Mouse (Mus musculus) limb, embryonic 11.5 days (tissue): ENCODE results near the gene 2510002D24Rik. TPM values are rescaled to one million over a fixed set of nuclear protein-coding genes. Genes with fewer than 3 reads are reported as not detected.
A peak's percentile ranks its signal among the peaks of the same experiment; 100 is the strongest.

Source experiments
- ATAC-seq: fragments of 200-750 bp; cut with Nextera tagmentation; 2 replicates; pipeline ENCODE4 v1.8.0; 2017; ENCODE audit warnings: low read depth; ENCODE audit not compliant: insufficient number of reproducible peaks, low FRiP score, low TSS enrichment
- DNase-seq: peaks from one replicate; pipeline ENCODE4 v3.0.0-alpha.2; 2015; ENCODE audit warnings: low spot score
- H3K27ac ChIP-seq: fragments of 300-500 bp; sonication (generic); replicated peaks from 2 replicates; pipeline ENCODE4 v1.5.1; 2014; ENCODE audit warnings: low read depth, mild to moderate bottlenecking, low read length
- H3K27me3 ChIP-seq: fragments of 300-500 bp; sonication (generic); 2 replicates; pipeline ENCODE4 v1.6.1; 2014; ENCODE audit warnings: mild to moderate bottlenecking, low read length, mixed read lengths; ENCODE audit not compliant: control insufficient read depth, insufficient read depth
- H3K36me3 ChIP-seq: fragments of 300-500 bp; sonication (generic); 2 replicates; pipeline ENCODE4 v1.6.1; 2014; ENCODE audit warnings: mild to moderate bottlenecking, low read length, moderate library complexity, mixed read lengths; ENCODE audit not compliant: control insufficient read depth, insufficient read depth
- H3K4me1 ChIP-seq: fragments of 300-500 bp; sonication (generic); 2 replicates; pipeline ENCODE4 v1.6.1; 2014; ENCODE audit warnings: low read length, mixed read lengths; ENCODE audit not compliant: control insufficient read depth, insufficient read depth
- H3K4me2 ChIP-seq: fragments of 300-500 bp; sonication (generic); 2 replicates; pipeline ENCODE4 v1.6.1; 2014; ENCODE audit warnings: low read depth, mild to moderate bottlenecking, moderate library complexity; ENCODE audit not compliant: severe bottlenecking
- H3K4me3 ChIP-seq: fragments of 300-500 bp; sonication (generic); 2 replicates; pipeline ENCODE4 v1.5.1; 2014; ENCODE audit warnings: low read depth, low read length
- H3K9ac ChIP-seq: fragments of 300-500 bp; sonication (generic); 2 replicates; pipeline ENCODE4 v1.6.1; 2014; ENCODE audit warnings: mild to moderate bottlenecking, low read length
- H3K9me3 ChIP-seq: fragments of 300-500 bp; sonication (generic); 2 replicates; pipeline ENCODE4 v1.6.1; 2016; ENCODE audit warnings: low read length; ENCODE audit not compliant: control insufficient read depth
- WGBS: fragments of 180-500 bp; shearing (Covaris S2); extraction: QIAGEN DNeasy Blood & Tissue Kit; methylation state at CpG from one replicate; pipeline ENCODE4 v1.1.7; 2014; 5-methylcytosine and 5-hydroxymethylcytosine counted together
- polyA plus RNA-seq: library from polyadenylated mRNA; unstranded; fragments of >200 nt; fragmentation: Nextera tagmentation; extraction: Ambion mirVana; gene quantifications from 2 replicates; pipeline ENCODE4 v1.2.1, GENCODE M21; 2014

2510002D24Rik gene
- polyA plus RNA-seq, 1 experiment from 2014 or later, result 31.4 TPM

DNA sequence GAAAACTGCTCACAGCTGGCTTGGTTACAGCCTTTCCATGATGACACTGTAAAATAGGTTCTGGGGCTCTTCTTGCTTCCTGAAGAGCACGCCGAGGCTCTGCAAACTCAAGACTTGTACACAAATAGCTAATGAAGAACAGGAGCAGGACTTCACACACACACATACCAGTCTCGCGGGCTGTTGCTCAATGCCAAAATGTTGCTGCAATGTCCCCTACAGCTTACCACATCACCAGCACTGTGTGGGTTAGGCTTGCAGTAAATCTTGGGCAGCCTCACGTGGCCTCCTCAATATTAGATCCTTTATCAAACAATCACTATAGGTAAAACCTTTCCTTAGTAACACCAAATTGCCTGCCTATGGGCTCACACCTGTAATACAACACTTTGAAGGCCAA is 27.4 kb upstream of the 2510002D24Rik start:
- WGBS, result 89% methylated on average over 5 of the region's 5 CpGs
- ATAC-seq, result no peak
- Histone ChIP-seq H3K9me3 (no peaks in the 10 kb centered on the region), H3K27ac (no peak overlapping the region), H3K27me3 (no peaks in the 10 kb centered on the region), H3K9ac (no peak overlapping the region), H3K4me1 (peaks cover 4% of the 10 kb centered on the region; the same call in 1 of the 2 replicates), H3K4me3 (no peak overlapping the region), H3K4me2 (no peak overlapping the region), H3K36me3 (peaks cover 15% of the 10 kb centered on the region; the same call in 1 of the 2 replicates)
- DNase-seq, result no peak

DNA sequence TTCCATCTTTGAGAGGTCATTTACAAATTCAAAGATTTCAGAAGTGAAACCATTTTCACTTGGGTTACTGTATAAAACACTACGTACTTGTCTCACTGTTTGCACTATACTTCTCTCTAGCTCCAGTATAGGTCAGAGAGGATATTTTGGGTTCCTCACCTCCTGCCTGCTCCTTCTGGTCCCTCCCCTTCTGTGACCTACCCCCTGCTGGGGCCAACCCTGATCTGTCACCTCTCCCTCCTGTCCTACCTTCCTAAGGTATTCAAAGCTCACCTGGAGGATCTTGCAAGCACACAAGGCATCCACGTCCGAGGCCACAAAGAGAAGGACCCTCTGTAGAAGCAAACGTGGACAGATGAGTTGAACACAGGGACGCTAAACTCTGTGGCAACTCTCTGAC is 25.3 kb upstream of the 2510002D24Rik start:
- peak overlapping the region; percentile 79 for H3K4me2 ChIP-seq
- DNase-seq (no peak), ATAC-seq (peak; percentile 33)
- H3K4me1 ChIP-seq, result peaks cover 4% of the 10 kb centered on the region; the same call in 1 of the 2 replicates
- no peak overlapping the region for H3K27ac ChIP-seq
- H3K9me3 ChIP-seq, result no peaks in the 10 kb centered on the region
- H3K27me3 ChIP-seq, result no peaks in the 10 kb centered on the region
- peaks cover 12% of the 10 kb centered on the region; the same call in 1 of the 2 replicates for H3K36me3 ChIP-seq
- peak overlapping the region; percentile 73 for H3K9ac ChIP-seq
- H3K4me3 ChIP-seq, result peak overlapping the region; percentile 72
- 7% methylated on average over 5 of the region's 5 CpGs for WGBS

DNA sequence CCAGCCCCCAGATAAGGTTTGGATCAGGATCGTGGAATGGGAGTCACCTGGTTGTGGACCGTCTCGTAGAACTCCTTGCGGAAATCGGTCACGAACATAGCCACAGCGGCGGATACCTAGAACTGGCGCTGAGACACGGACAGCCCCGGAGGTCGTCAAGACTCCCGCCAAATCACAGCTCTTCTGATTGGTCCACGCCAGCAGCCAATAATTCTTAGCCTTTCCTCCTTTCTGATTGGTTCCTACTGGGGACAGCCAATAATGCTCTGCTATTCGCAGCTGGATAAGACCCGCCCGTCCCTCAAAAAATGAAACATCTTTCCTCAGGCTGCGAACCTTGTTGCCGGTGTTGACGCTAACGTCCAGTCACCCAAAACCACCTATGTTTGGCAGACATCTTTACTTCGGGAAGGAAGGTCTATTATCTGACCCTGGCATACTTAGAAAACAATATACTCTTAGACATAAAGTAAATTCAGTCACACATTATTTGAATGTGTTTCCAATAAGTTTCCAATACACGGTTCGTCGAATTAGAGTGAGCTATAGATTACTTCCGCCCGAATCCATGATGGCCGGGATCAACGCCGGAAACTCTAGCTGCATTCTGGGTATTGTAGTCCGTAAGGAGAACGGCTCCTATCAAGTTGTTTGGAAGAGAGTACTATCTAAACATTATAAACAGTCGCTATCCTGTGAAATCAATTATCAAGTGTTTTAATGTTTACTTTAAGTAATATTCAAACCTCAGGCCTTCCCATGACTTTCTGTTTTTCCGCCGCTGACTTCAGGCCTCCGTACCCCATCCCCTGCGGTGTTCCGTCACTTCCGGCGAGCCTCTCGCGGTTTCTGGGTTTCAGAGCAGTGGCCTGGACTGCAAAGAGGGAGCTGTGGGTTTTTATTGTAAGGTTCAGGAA is 24.7 kb upstream of the 2510002D24Rik start, which contains the start of the genes Ufd1 and Cdc45:
Gene Ufd1, plus strand, starts transcription at position 312 of the 917 bp plus-strand sequence.
Gene Cdc45, minus strand, starts transcription at position 520 of the 917 bp plus-strand sequence.
- Histone ChIP-seq H3K36me3 (peaks cover 12% of the 10 kb centered on the region; the same call in 1 of the 2 replicates), H3K4me2 (peak within 1 kb of the TSS; percentile 79), H3K27me3 (no peaks in the 10 kb centered on the region), H3K4me3 (peak within 1 kb of the TSS; percentile 72), H3K27ac (no peak within 1 kb of the TSS; the same call in 1 of the 2 replicates), H3K9ac (peak within 1 kb of the TSS; percentile 77), H3K9me3 (no peaks in the 10 kb centered on the region), H3K4me1 (peaks cover 4% of the 10 kb centered on the region; the same call in 1 of the 2 replicates)
- ATAC-seq, result peak; percentile 96
- peak; percentile 92 for DNase-seq
- under 1% methylated on average over 42 of the region's 42 CpGs for WGBS

DNA sequence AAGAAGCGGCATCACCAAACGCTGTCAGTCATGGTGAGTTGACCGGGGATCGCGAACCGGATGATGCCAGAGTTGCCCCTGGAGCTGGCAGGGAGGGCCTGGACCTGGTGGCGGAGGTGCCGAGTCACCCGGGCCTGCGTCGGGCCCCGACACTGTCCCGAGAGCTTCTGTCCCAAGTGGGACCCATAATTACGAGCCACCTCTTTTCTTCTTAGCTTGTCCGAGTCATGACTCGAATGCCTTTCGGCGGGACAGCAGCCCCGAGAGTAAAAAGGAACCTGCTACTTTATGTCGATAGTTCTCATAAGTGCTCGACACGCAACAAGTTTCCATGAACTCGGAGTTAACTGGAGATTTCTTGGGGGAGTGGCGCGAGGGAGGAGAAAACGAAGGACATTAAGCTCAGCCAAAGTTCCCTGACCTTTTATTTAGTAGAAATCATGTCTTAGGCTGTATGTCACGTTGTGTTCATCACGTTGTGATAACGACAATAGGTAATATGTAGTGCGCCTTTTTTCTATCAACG is 23.9 kb upstream of the 2510002D24Rik start:
- H3K9me3 ChIP-seq, result no peaks in the 10 kb centered on the region
- peak overlapping the region; percentile 77 for H3K9ac ChIP-seq
- H3K4me2 ChIP-seq, result peak overlapping the region; percentile 49
- peaks cover 16% of the 10 kb centered on the region for H3K36me3 ChIP-seq
- H3K27ac ChIP-seq, result no peak overlapping the region
- peak overlapping the region; percentile 72 for H3K4me3 ChIP-seq
- WGBS, result 2% methylated on average over 31 of the region's 31 CpGs
- DNase-seq (no peak), ATAC-seq (peak; percentile 15)
- no peaks in the 10 kb centered on the region for H3K27me3 ChIP-seq
- peaks cover 4% of the 10 kb centered on the region; the same call in 1 of the 2 replicates for H3K4me1 ChIP-seq

DNA sequence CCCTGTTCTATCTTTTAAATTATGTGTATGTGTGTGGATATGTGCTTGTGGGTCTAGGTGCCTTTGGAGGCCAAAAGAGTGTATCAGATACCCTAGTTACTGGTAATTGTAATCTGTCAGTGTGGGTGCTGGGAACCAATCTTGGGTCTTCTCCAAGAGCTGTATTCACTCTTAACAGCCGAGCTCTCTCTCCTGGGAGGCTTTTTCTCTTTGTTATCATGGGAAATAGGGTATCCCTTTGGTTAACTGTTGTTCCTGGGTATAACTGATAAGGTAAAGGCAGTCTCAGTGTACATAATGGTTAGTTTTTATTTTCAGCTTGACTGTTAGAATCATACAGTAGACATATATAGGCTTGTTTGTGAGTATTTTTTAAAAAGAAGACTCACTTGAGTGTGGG is 14.0 kb upstream of the 2510002D24Rik start:
- H3K27ac ChIP-seq, result no peak overlapping the region
- H3K9me3 ChIP-seq, result no peaks in the 10 kb centered on the region
- 86% methylated on average over 1 of the region's 1 CpGs for WGBS
- no peak for ATAC-seq
- H3K36me3 ChIP-seq, result peaks cover 42% of the 10 kb centered on the region
- no peaks in the 10 kb centered on the region for H3K27me3 ChIP-seq
- H3K4me2 ChIP-seq, result no peak overlapping the region
- no peak overlapping the region for H3K4me3 ChIP-seq
- no peak for DNase-seq
- no peak overlapping the region for H3K9ac ChIP-seq
- H3K4me1 ChIP-seq, result no peaks in the 10 kb centered on the region

DNA sequence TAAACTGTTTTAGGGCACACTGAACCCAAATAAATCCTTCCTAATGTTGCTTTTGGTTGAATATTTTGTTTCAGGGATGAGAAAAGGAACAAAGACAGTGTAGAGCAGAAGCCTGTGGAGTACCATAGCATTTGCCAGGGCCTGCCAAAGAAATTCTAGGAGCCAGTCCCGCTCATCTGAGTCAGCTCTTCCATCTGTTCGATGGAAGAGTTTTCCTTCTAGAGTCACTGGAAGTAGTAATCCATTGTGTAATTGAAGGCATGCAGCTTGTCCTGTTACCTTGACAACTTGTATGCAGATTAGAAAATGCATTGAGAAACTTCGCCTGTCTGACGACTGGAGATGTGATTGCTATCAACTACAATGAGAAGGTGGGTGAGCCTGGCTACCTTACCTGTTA is 13.5 kb upstream of the 2510002D24Rik start:
- H3K27me3 ChIP-seq, result no peaks in the 10 kb centered on the region
- 90% methylated on average over 4 of the region's 4 CpGs for WGBS
- DNase-seq (no peak), ATAC-seq (no peak)
- H3K9me3 ChIP-seq, result no peaks in the 10 kb centered on the region
- no peaks in the 10 kb centered on the region for H3K4me1 ChIP-seq
- H3K9ac ChIP-seq, result no peak overlapping the region
- no peak overlapping the region for H3K4me2 ChIP-seq
- no peak overlapping the region for H3K27ac ChIP-seq
- H3K36me3 ChIP-seq, result peaks cover 43% of the 10 kb centered on the region
- H3K4me3 ChIP-seq, result no peak overlapping the region

DNA sequence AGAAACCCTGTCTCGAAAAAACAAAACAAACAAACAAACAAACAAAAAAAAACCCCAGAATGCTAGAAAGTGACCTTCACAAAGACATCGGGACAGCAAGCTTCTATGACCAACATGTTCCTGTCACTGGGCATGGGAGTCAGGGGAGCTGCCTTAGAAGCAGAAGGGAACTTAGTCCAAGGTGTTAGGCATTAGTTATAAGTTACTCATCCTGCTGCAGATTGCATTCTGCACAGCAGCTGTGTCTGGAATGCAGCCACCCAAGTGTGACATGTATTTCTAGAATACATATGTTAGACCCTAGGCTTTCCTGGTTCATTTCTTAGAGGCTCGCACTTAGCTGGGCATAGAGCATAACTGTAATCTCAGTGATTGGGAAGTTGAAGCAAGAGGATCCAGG is 7.7 kb upstream of the 2510002D24Rik start:
- Histone ChIP-seq H3K27me3 (no peaks in the 10 kb centered on the region), H3K9me3 (no peaks in the 10 kb centered on the region), H3K36me3 (peaks cover 25% of the 10 kb centered on the region; the same call in 1 of the 2 replicates), H3K4me2 (no peak overlapping the region), H3K4me3 (no peak overlapping the region), H3K9ac (no peak overlapping the region), H3K4me1 (no peaks in the 10 kb centered on the region), H3K27ac (no peak overlapping the region)
- DNase-seq (no peak), ATAC-seq (no peak)
- 93% methylated on average over 3 of the region's 3 CpGs for WGBS

DNA sequence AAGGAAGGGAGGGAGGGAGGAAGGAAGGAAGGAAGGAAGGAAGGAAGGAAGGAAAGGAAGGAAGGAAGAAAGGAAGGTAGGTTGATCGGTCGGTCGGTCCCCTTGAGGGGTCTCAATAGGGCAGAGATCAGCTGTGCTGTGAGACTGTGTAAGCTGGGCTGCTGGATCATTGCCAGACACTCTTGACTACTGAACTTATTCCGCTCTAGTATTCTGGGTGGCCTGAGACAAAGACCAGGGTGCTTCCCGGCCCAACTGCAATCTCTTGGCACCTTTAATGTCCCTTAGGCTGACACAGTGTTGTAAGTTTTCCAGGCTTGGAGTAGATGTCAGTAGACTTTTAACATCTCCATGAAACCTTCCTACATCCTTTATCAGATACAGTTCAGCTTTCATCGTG is 7.3 kb upstream of the 2510002D24Rik start:
- Histone ChIP-seq H3K4me1 (no peaks in the 10 kb centered on the region), H3K36me3 (peaks cover 24% of the 10 kb centered on the region; the same call in 1 of the 2 replicates), H3K27ac (no peak overlapping the region), H3K9ac (no peak overlapping the region), H3K4me2 (no peak overlapping the region), H3K27me3 (no peaks in the 10 kb centered on the region), H3K9me3 (no peaks in the 10 kb centered on the region), H3K4me3 (no peak overlapping the region)
- no peak for DNase-seq
- no peak for ATAC-seq
- 92% methylated on average over 6 of the region's 6 CpGs for WGBS
